Mouse (Mus musculus) thymus, postnatal 4 days (tissue): Measurements from ENCODE around the gene Olfr1434.
"Not testable (repeated sequence)": the region's sequence is repeated elsewhere in the genome, so short reads cannot be mapped to it uniquely, and the experiment has no call there.

Experiments used
- DNase-seq: peaks from one replicate; pipeline ENCODE4 v3.0.0; 2021

Olfr1434 gene

DNA sequence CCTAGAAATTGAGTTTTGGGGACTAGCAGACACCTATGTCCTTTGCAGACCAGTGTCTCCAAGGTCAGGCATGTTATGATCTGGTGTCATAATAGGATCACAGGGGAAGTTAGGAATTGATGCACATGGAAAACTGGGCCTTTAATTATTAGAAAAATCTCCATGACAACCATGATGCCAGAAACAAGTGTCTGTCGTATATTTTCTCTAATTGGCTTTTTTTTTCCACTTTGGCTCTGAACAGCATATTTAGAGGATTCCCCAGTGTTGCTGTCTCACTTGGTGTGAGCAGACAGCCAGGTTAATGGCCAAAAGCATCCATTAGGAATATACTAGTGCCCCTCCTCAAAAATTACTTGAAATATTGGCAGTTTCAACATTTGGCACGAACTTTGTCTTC, at the start of gene Olfr1434:
TSS of gene Olfr1434 (plus strand) at position 301 of the 400 bp plus-strand sequence.
- no peak for DNase-seq

- DNase-seq = not testable (repeated sequence)
These were observed 47.2 kb upstream of the Olfr1434 start, which contains the start of gene Olfr1432 for GRCm38 (mm10) chr19:12232496-12232895. Olfr1432 (minus strand) TSS chr19:12232596.

GRCm38 (mm10) chr19:12241559-12241958, 38.1 kb upstream of the Olfr1434 start, which contains the start of gene Olfr262:
Olfr262 (minus strand) TSS chr19:12241659.
- DNase-seq = no peak

DNA sequence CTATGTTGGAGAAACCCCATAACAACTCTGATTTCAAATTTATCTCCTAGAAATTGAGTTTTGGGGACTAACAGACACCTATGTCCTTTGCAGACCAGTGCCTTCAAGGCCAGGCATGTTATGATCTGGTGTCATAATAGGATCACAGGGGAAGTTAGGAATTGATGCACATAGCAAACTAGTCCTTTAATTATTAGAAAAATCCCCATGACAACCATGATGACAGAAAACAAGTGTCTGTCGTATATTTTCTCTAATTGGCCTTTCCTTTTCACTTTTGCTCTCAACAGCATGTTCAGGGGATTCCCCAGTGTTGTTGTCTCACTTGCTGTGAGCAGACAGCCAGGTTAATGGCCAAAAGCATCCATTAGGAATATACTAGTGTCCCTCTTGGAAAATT, 18.9 kb upstream of the Olfr1434 start, which contains the start of gene Olfr235:
TSS of gene Olfr235 (plus strand) at position 301 of the 400 bp plus-strand sequence.
- no peak for DNase-seq

- DNase-seq = no peak
These were observed 13.3 kb downstream of the Olfr1434 start for GRCm38 (mm10) chr19:12292979-12293378.

- DNase-seq = not testable (repeated sequence)
These were observed 19.4 kb downstream of the Olfr1434 start, which contains the start of gene Olfr1436 for GRCm38 (mm10) chr19:12299030-12299429. Olfr1436 (minus strand) TSS chr19:12299130.

DNA sequence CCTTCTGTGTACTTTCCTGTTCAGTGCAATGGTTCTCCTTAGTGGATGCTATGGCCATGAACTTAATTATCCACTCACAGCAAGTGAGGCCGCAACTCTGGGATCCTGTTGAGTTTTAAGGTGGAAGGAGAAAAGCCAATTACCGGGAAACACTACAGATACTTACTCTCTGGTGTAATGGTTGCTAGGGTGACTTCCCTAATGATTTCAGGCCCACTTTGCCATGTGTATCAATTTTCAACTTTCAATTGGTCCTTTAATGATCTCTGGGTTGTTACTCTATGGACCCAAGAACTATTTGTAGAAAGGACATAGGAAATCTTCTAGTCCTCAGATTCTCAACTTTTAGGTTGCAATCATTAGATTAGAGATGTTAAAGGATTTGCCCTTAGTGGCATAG, 45.3 kb downstream of the Olfr1434 start, which contains the start of gene Olfr1437:
TSS of gene Olfr1437 (minus strand) at position 101 of the 400 bp plus-strand sequence.
- DNase-seq = no peak
